Mouse (Mus musculus): ENCODE results near the gene Nampt.

Gene Nampt

GRCm38 (mm10) chr12:32897199-32898120, 78.1 kb downstream of the Nampt start:
- DNase-seq (ENCODE audit: extremely low read depth, insufficient read length, low spot score), result peak; percentile 28

DNA sequence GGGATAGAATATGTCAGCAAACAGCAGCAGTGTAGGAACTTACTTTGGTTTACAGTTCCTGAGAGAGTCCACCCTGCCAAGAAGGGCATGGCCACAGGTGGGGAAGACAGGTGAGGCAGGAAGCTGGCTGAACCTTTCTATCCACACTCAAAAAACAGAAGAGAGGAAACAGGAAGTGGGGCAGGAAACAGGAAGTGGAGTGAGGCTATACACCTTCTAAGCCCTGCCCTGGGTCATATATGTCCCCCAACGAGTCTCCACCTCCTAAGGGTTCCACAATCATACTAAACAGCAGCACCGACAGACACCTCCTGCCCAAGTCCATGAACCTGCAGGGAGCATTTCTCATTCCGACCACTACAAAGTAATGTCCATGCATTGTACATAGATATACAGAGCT, 81.7 kb downstream of the Nampt start:
- DNase-seq (ENCODE audit: extremely low read depth, insufficient read length, low spot score), result no peak

All from 3134 (cell line).